In the genomic region with DNA sequence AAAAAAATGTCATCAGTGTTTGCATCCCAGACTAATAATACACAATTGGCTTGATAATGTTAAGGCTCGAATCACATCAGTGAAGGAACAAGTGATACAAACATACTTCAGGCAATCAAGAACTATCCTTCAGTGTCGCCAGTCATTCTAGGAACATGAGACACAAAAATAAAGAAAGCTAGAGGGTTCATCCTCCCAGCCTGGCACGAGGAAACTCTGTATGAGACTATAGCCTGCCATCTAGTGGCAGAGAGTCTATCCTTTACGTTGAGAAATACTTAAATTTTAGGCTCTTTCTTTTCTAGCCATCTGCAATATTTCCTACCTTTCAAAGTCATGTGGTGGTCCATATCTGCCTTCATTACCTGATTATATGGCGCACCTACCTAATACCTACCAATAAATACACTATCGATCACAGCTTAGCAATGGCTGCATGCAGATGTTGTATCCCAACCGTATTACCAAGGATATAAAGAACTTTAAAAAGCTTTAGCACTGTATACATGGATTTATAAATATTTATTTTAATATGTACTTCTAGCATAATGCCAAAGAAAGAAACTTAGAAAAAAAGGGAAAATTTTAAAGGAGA, we compare ENCODE assay signal across 9 mouse cellular contexts.
DNase-seq lines count a peak whose midpoint lies in the region; ATAC-seq and TF ChIP-seq lines count a peak whose summit lies in the region.
"Had no signal": no experiment of that assay in that cellular context is flagged by ENCODE, and none has a peak within 500 bp of the region (broad histone marks: within the 10 kb centered on the region; RNA-seq: fewer than 3 reads in every experiment).

No protein-coding gene starts in this region.

- no peaks in the 10 kb centered on the region for H3K36me3 ChIP-seq in forebrain, embryonic 12.5 days (replicated peaks)
- no peaks in the 10 kb centered on the region for H3K36me3 ChIP-seq in forebrain, embryonic 15.5 days
- H3K36me3 ChIP-seq in lung, embryonic 14.5 days (ENCODE audit: insufficient read depth) = no peaks in the 10 kb centered on the region
- H3K36me3 ChIP-seq in neural tube, embryonic 15.5 days = no peaks in the 10 kb centered on the region; the same call in 1 of the 2 replicates

- H3K27ac ChIP-seq in forebrain, embryonic 12.5 days = no peak overlapping the region
- no peak overlapping the region for H3K27ac ChIP-seq in forebrain, embryonic 15.5 days (replicated peaks)
- H3K27ac ChIP-seq in lung, embryonic 14.5 days (ENCODE audit: low read depth) = no peak overlapping the region
- H3K27ac ChIP-seq in neural tube, embryonic 15.5 days (replicated peaks) = no peak overlapping the region

- H3K9me3 ChIP-seq in forebrain, embryonic 12.5 days = no peaks in the 10 kb centered on the region
- no peaks in the 10 kb centered on the region for H3K9me3 ChIP-seq in forebrain, embryonic 15.5 days
- H3K9me3 ChIP-seq in lung, embryonic 14.5 days (ENCODE audit: low read depth, low read length) = no peaks in the 10 kb centered on the region
- no peaks in the 10 kb centered on the region for H3K9me3 ChIP-seq in neural tube, embryonic 15.5 days (replicated peaks)

- H3K4me2 ChIP-seq in forebrain, embryonic 12.5 days = no peak overlapping the region
- no peak overlapping the region for H3K4me2 ChIP-seq in forebrain, embryonic 15.5 days (replicated peaks)
- H3K4me2 ChIP-seq in lung, embryonic 14.5 days = no peak overlapping the region
- no peak overlapping the region for H3K4me2 ChIP-seq in neural tube, embryonic 15.5 days

- peak; percentile 51 for ATAC-seq in forebrain, embryonic 12.5 days (ENCODE audit: low FRiP score)
- ATAC-seq in forebrain, embryonic 15.5 days (replicated peaks) = no peak; the same call in 1 of the 2 replicates
- peak; percentile 52; the same call in 1 of the 2 replicates for ATAC-seq in lung, embryonic 14.5 days (ENCODE audit: insufficient read depth)
- ATAC-seq in neural tube, embryonic 15.5 days (ENCODE audit: low FRiP score) = peak; percentile 59; the same call in 1 of the 2 replicates

- DNase-seq in lung, embryonic 14.5 days = peak; percentile 82
- no peak for DNase-seq in lung, adult 2 months
- peak; percentile 9 for DNase-seq in embryo, embryonic 11.5 days (ENCODE audit: low read depth, low spot score)
- DNase-seq in layer of hippocampus, adult 8-10 months (ENCODE audit: low spot score in 2 of 2) = no peak
- DNase-seq in ovary, postnatal 36 days (ENCODE audit: low spot score) = no peak
- DNase-seq: lung, postnatal 14 days had no signal

- H3K27me3 ChIP-seq in forebrain, embryonic 12.5 days = no peaks in the 10 kb centered on the region
- H3K27me3 ChIP-seq in forebrain, embryonic 15.5 days = no peaks in the 10 kb centered on the region
- H3K27me3 ChIP-seq in lung, embryonic 14.5 days (ENCODE audit: insufficient read depth, low read length) = no peaks in the 10 kb centered on the region
- H3K27me3 ChIP-seq in neural tube, embryonic 15.5 days (replicated peaks) = no peaks in the 10 kb centered on the region

- TF ChIP-seq POLR2A in lung, adult 2 months (IDR thresholded peaks at IDR 0.05; ENCODE audit: borderline replicate concordance, extremely low read depth, low read depth, low read length) = no peak

- H3K9ac ChIP-seq in forebrain, embryonic 12.5 days = no peak overlapping the region
- no peak overlapping the region for H3K9ac ChIP-seq in forebrain, embryonic 15.5 days (replicated peaks)
- no peak overlapping the region for H3K9ac ChIP-seq in lung, embryonic 14.5 days
- H3K9ac ChIP-seq in neural tube, embryonic 15.5 days (replicated peaks) = no peak overlapping the region

- H3K4me3 ChIP-seq in forebrain, embryonic 12.5 days (replicated peaks) = no peak overlapping the region
- H3K4me3 ChIP-seq in forebrain, embryonic 15.5 days = no peak overlapping the region
- H3K4me3 ChIP-seq in lung, embryonic 14.5 days (ENCODE audit: low read depth, low read length) = no peak overlapping the region
- no peak overlapping the region for H3K4me3 ChIP-seq in lung, adult 2 months (replicated peaks; ENCODE audit: extremely low read depth, low read depth, low read length)
- H3K4me3 ChIP-seq in neural tube, embryonic 15.5 days (replicated peaks) = no peak overlapping the region

- WGBS in forebrain, embryonic 12.5 days = 46% methylated on average over 7 of the region's 7 CpGs
- WGBS in forebrain, embryonic 15.5 days = 47% methylated on average over 7 of the region's 7 CpGs
- WGBS in lung, embryonic 14.5 days = 42% methylated on average over 7 of the region's 7 CpGs
- WGBS in lung, adult 2 months = 39% methylated on average over 7 of the region's 7 CpGs
- 46% methylated on average over 7 of the region's 7 CpGs for WGBS in neural tube, embryonic 15.5 days

- H3K4me1 ChIP-seq in forebrain, embryonic 12.5 days = no peaks in the 10 kb centered on the region
- no peaks in the 10 kb centered on the region for H3K4me1 ChIP-seq in forebrain, embryonic 15.5 days
- H3K4me1 ChIP-seq in lung, embryonic 14.5 days (ENCODE audit: insufficient read depth) = no peaks in the 10 kb centered on the region
- H3K4me1 ChIP-seq in lung, adult 2 months (ENCODE audit: control insufficient read depth, insufficient read depth, low read length) = no peaks in the 10 kb centered on the region
- H3K4me1 ChIP-seq in neural tube, embryonic 15.5 days = no peaks in the 10 kb centered on the region

- TF ChIP-seq CTCF in lung, embryonic 14.5 days (IDR thresholded peaks at IDR 0.05; ENCODE audit: low read depth) = peak; percentile 73
- TF ChIP-seq CTCF in lung, adult 2 months (IDR thresholded peaks at IDR 0.05; ENCODE audit: insufficient read depth, low read length) = no peak

Comparison
In these comparisons a context has a peak if more than half of its experiments do, and no peak if none do; other contexts are left out.
1. DNase-seq: peak in lung, embryonic 14.5 days (single experiment) and embryo, embryonic 11.5 days (single experiment); none in lung, adult 2 months (single experiment), layer of hippocampus, adult 8-10 months (0 of 2) and ovary, postnatal 36 days (single experiment).